Mouse (Mus musculus) ovary, postnatal 10 days (tissue): ENCODE results near the gene Gm49396.

Experiments used
- DNase-seq: peaks from one replicate; pipeline ENCODE4 v3.0.0; 2022; ENCODE audit warnings: low spot score

Gm49396 gene

DNA sequence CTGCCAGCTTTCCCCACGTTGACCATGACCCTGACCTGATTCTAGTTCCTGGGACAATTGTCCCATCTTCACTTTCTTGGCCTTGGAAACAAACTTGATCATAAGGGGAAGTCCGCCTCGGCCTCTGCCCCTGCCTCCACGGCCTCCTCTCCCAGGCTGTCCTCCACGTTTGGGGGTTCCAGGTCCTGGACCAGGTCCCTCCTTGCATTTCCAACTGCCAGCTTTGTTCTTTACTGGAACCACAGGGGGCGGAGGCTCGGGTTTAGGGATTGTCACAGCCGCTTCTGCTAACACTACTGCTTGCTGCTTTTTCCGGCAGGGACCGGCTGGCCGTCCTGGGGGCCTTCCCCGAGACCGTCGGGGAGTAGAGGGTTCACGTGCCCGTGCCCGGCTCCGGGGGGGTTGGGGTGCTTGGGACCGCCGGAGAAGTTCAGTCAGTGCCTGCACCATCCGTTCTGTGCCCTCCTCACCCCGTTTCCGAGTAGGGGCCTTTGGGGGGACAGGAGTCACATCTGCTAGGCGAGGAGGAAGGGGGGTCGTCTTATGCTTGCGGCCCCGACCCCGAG, 23.4 kb downstream of the Gm49396 start:
- DNase-seq: no peak

DNA sequence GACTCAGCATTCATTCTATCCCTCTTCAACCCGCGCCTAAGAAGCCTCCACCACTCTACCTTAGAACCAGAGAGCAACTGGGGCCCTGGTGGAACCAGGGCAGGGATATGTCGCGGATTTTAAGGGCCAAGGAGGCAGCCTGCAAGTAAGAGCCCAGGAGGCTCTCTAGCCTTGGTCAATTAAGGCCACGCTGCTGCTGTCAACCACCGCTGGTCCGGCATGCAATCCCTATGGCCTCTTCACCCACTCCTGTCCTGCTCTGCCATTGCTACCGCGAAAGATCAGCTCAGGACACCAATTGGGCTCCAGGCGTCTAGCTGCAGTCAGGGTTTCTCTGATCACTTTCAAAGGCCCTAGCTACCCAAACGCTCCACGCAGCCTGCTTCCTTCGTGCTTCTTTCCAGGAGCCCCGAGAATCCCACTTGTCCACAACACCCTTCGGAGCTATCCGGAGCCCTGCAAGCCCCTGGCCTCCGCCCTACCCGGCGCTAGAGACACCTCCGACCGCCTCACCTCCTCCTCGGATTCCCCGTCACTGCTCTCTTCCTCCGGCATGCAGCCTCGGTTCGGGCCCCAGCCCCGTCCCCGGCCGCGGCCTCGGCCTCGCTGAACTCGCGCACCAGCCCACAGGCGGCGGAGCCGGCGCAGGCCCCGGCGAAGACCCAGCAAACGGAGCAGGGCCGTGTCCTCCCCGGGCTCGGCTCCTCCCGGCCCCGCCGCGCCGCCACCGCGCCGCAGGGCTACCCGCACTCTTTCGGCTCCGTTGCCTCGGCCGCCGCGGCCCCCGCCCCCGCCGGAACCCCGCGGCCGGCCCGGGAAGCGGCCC, 24.9 kb downstream of the Gm49396 start:
- peak; percentile 48 for DNase-seq

DNA sequence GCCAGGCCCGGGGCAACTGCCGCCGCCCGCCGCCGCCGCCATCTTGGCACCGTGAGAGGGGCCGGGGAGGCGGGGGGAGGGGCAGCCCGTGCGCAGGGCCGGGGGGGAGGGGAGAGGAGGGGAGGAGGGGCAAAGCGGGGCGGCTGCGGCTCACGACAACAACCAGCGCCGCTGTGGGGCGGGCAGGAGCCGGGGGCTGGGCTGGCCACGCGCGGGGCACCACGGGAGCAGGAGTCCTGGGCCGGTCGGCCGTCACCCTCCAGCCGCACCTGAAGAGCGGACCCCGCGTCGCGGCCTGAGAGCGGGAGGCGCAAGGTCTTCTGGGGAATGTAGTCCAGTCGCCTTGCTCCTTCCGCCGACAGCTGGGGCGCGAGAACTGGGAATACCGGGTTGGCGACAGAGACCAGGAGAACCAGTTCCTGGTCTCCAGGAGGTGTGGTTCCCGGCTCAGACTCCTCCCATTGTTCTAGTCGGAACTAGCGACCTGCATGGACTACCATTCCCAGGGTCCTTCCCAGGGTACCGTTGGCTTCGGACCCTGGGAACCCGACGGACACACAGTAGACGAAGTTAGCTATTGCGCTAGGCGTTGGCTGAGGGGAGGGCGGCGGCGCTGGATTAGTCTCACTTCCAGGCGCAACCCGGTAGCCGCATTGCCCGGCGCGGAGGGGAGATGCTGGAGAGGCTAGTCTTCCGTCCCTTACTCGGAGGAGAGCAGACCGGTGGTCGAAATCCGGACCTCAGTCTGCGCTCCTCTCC, 25.7 kb downstream of the Gm49396 start, which contains the start of gene Kmt2b:
Gene Kmt2b, minus strand, starts transcription at position 51 of the 759 bp plus-strand sequence.
- peak; percentile 89 for DNase-seq

DNA sequence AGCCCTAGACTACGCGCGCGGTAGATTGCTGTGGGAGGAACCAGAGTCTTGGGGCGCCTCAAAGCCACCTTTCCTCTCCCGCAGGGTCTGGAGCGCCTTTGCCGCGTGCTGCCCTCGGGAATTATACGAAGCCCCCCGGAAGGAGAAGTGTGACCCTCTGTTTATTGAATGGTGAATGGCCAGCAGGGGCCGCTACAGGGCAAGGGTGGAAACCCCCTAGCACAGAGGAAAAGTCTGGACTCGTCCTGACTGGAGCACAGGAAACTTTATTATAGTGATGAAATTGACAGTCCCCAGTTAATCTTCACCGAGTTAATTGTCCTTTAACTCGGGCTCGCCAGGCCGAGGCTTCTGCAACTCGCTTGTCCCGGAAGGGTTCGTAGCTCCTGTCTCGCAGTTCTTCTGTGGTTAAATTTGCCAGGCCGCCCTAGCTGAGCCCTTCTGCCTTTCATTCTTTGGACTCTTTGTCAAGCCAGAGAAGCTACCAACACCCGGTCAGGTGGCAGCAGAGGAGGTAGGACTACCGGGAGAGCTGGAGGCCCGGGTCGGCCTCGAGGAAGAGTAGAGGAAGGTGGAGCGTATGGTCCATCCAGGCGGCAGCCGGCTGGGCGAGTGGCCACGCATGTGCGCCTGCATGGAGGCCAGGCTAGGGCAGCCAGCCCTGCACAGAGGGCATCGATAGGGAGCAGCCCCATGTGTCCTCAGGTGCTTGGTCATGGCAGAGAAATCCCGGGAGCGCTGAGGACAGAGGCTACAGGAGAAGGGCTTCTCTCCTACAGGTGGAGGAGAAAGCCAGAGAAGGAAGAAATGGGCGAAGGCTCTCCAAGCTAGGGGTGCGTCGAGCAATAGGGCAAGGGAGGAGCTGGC, 26.5 kb downstream of the Gm49396 start:
- DNase-seq: peak; percentile 69

DNA sequence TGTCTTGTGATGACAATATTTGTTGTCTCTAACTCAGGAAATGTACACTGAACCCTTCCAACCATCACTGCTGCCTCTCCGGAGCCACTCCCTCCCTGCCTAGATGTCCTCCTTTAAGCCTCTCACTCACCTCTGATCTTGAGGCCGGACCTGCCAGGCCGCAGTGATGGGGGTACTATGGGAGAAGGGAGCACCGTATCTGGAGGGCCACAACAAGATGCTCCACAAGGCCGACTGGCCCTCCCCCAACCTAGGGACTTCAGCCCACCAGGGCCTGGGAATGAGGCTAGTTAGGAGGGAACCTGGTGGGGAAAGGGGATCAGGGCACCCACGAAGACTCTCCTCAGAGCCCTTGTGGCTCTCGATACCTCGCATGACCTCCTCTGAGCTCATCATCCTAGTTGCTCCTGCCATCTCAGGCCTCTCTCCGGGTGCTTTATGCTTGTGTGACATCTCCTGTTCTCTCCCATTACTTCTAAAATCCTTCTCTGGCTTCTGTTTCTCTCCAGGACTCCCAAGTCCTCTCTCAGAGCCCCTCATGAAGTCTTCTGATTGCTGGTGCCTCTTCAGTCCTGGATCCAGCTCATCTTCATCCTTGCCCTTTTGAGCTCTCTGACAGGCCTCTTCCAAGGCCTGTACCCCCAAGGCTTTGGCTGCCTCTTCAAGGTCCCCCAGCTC, 27.9 kb downstream of the Gm49396 start:
- DNase-seq: no peak

DNA sequence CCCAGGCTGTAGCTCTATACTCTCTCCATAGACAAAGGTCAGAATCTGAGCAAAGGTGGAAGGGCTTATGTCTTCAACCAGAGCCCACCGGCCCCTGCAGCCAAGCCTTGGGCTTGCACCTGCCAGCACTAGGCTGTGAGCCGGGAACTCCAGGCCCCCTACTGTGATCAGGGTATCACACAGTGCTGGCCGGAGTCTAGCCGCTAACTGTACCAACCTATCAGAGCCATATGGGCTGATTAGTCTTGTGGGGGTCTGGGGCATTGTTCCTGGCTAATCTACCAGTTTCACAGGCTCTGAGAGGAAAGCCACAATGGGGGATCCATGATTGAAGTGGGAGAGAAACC, 28.4 kb downstream of the Gm49396 start:
- no peak for DNase-seq

DNA sequence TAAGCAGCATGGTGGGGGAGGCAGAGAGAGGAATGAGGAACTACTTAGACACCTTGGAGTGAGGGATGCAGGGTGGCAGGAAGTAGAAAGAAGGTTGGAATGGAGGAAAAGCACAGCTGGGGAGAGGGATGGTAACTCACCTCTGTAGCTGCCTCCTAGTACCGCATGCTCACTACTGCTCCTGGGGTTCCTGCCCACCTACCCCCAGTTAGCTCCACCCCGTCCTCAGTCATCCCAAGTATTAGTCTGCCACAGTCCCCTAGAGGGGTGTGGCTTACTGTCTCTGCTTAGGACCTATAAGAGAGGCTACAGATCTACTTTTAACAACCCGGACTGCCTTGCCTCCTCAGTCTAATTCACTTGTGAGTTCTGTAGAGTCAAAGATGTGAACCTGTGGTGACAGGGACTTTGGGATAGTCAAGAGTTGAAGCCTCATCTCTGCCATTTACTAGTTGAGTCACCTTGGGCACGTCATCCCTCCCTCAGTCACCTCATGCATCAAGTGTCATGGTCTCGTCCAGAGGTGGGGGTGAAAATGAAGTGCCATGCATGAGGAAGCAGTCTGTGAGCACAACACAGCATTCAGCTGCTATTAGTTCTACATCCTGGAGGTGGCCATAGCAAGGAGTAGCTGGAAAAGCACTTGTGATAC, 29.8 kb downstream of the Gm49396 start:
- no peak for DNase-seq

DNA sequence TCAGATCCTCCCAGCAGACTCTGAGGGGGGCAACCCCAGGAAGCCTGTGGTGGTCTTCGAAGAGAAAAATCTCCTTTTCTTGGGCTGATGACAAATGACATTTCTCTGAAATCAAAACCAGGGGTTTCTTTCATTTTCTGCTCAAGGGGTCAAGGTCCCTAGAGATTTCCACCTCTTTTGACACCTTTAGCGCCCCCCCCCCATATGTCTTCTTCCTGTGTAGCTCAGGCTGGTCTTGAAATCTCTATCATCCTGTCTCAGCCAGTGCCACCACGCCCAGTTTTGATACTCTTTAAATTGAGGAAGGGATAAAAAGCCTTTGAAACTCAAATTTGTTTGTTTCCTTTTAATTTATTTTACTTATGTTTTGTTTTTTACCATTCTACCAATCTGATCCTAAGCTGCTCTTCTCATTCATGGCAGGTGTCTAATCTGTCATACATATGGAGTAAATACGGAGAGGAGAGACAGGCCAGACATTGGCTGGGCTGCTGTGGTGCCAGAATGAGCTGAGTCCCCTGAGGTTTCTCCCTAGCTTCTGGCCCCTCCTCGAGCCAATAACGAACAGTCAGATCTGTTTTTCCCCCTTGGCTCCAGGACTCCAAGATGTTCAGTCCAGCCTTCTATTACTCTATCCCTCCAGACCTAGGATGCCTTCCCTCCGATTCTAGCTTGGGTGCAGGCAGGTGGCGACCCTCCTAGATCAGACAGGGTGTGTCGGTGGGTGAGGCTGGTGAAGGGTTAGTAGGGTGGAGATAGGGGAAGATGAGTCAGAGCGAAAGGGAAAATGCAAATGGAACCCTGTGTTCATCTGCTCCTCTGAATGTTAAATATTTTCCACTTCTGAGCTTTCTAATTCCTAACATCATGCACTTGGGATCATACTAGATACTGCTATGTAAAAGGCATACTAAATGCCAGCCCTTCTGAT, 30.7 kb downstream of the Gm49396 start:
- DNase-seq: no peak

DNA sequence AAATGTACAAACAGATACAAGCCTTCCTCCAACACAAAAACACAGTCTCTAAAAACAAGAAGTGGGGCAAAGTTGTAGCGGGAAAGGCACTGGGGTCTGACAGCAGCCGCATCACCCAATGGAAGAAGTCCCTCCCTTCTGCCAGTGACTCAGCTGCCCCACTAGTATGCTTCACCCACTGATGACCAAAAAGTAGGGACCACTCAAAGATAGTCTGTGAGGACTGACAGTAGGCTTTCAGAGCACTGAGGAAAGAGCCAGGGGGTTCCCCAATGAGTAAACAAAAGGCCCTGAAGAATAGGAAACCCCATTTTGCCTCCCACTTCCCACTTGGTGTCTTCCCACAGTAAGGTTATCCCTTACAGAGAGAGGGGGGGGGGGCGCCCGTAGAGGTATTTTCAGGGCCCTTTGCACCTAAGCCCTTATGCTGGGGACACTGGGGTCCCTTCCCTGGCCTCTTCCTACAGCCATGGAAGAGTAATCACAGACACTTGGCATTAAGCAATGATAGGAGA, 31.4 kb downstream of the Gm49396 start:
- DNase-seq: no peak

DNA sequence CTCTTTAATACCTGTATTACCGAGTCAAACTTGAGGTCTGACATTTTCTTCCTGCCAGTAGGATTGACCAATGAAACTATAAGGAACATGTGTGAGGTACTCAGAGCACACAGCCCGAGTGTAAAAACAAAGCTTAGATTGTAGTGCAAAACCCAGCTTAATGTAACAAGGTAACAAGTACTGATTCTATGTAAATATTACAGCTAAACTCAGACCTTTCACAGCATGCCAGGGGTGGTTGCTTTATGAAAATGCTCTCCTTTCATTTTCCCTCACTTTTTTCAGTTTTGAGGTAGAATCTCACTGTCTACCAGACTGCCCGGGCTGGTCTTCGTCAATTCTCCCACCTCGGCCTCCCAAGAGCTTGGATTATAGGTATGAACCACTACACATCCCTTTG, 32.9 kb downstream of the Gm49396 start:
- no peak for DNase-seq

DNA sequence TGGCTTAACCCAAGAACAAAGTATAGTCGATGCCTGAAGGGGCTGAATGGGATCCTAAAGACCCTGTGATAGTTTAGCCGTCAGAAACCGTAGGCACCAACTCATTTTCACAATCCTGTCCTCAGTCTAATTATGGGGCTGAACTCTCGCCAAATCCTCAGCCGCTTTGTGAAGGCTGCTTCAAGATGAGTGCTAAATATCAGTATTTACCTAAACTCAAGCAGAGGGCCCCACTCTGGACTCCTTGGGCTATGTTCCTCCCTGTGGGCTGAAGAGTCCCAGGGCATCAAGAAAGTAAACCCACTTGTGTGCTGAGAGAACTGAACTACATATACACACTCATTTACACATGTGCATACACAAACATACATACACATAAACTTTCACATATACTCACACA, 33.7 kb downstream of the Gm49396 start:
- no peak for DNase-seq

DNA sequence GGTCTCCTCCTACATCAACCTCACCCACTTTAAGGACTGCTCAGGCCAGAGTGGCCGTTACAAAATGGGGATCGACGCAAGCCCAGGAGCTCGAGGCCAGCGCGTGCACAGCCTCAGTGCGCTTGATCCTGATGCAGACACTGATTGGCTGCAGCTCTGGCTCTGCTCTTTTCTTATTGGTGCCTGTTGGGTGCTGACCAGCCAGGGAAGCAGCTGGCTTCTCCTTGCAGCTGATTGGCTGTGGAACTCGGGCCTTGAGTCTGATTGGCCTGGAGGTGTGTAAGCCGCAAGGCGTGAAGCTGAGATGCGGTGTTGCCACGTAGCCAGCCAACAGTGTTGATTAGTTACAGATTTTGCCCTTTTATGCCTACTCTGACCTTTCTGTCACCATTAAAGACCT, 35.6 kb downstream of the Gm49396 start, which contains the start of gene Zbtb32:
Gene Zbtb32, minus strand, starts transcription at position 124 of the 400 bp plus-strand sequence.
- DNase-seq: no peak

DNA sequence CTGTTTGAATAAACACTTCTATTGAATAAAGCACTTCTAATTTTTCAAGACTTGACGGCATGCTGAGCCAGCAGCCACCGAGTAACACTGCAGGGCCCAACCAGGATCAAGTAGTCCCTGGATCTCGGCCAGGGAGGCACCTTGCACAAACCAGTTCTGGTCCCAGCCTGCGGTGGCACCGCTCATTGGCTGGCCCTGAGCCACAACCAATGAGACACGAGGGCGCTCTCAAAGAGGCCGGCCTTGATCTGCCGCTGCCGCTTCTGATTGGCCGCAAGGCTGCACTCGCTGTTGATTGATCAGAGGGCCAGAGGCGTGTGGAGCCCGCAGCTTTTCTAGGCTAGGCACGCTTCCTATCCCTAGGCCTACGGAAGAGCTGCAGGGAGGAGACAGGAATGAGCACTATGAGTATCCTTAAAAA, 36.8 kb downstream of the Gm49396 start:
- DNase-seq: peak; percentile 62

DNA sequence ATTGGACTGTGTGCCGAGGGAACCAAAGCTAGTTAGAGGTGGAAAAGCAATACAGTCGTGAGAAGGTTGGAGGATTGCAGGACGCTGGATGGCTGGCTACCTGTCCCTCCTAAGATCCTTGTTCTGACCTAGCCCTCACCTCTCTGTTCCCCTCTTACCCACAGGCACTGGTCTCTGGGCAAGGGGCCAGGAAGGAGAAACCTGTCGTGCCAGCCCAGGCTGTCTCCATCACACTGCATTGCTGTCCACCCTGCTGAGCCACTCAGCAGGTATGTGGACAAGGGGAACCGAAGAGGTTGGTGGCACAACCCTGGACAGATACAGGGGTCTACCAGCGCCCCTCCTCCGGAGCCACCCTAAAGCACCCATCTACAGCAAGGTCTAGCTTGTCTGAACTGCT, 37.5 kb downstream of the Gm49396 start:
- DNase-seq: no peak

DNA sequence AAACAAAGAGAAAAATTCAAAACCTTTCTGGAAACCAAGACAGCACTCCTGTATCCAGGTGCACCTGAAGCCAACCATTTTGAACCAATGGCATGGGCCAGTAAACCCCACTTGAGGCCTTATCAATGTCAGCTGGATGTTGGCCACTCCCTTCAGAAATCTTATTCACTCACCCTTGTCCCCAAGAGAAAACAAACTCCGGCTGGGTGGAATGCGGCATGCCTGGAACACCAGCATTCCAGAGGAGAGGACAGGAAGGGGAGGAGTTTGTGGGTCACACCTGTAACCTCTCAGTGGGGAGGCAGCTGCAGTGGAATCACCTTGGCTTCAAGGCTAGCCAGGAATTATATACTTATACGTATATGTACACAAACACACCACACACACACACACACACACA, 39.4 kb downstream of the Gm49396 start:
- DNase-seq: no peak

DNA sequence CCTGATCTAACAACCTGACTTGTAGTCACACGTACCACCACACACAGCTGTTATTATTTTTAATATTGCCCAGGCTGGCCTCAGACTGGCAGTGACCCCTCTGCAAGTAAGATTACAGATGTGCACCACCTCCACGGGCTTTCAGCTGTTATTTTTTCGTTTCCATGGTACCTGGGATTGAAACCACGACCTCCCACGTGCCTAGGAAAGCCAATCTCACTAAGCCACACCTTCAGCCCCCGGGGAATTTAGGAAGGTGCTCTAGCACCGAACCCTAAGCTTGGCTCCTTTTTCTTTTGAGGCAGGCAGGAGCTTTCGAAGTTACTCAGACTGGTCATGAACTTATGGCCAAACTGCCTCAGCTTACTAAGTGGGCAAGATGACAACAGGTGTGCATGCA, 41.3 kb downstream of the Gm49396 start:
- DNase-seq: no peak

DNA sequence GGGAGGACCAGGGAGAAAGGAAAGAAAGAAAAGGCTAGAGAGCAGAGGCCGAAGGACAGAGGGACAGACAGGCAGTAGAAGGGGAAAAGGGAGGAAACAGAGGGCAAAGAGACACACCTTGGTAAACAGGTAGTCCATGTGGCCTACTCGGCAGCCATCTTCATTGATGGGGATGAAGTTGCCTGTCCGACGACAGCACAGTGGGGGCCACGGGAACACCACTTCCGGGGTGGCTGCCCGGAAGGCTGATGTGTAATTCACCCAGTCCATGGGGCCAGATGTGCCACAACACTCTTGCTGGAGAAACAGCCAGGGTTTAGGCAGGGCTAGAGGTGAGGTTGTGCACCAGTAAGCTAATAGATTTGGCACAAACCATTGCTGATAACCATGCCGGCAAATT, 41.8 kb downstream of the Gm49396 start:
- no peak for DNase-seq

DNA sequence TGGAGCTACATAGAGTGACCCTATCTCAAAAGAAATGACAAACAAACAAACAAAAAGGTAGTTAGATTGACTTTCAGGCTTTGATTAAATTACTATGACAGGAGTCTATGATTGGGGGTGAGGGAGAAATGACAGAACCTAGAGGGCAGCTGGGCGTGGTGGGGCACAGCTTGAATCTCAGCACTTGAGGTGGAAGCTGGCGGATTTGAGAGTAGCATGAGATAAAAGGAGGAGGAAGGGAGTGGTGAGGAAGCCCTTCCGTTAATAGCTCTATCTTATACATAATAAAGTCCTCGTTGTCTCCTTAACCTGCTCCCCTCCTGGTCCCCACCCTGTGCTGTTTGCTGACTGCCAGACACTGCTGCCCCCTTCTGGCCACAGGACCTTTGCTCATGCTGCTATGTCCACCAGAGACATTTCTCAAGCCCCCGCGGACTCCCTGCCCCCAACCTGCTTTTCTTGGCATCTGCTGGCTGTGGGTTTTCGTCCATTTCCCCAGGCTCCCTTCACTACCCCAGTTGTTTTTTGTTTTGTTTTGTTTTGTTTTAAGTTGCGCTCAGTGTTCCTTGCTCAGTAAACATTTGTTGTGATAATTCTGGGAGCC, 44.7 kb downstream of the Gm49396 start:
- no peak for DNase-seq

DNA sequence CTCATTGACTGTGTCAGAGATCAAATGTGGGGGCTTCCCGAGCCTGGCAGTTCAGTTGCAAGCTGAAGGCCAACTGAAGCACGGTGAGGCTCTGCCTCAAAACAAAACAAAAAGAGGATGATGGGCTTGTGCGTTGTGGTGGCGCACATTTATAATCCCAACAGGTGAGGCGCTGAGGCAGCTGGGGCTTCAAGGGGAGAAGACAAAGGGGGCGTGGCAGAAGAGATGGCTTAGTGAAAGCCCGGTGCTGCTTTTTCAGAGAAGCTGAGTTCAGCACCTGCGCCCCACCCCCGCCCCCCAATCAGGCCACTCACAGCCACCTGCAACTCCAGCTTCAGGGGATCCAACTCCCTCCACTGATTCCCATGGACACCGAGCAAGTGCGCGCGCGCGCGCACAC, 45.3 kb downstream of the Gm49396 start:
- no peak for DNase-seq
